Mouse (Mus musculus): ENCODE measurements around the gene Slc25a35.
"Not testable (repeated sequence)": the region's sequence is repeated elsewhere in the genome, so short reads cannot be mapped to it uniquely, and the experiment has no call there.

The Slc25a35 gene

GRCm38 (mm10) chr11:69008182-69009121, 40.5 kb downstream of the Slc25a35 start, which contains the start of gene Pfas:
Pfas (minus strand) TSS chr11:69008460.
- H3K27me3 ChIP-seq (ENCODE audit: control insufficient read depth, insufficient read depth, low read length, poor library complexity, severe bottlenecking), result no peaks in the 10 kb centered on the region
- peak; percentile 93 for DNase-seq (ENCODE audit: low read depth, low spot score)
- H3K36me3 ChIP-seq (ENCODE audit: control insufficient read depth, insufficient read depth, low read length, poor library complexity, severe bottlenecking), result no peaks in the 10 kb centered on the region

GRCm38 (mm10) chr11:69009508-69009907, 41.6 kb downstream of the Slc25a35 start:
- Histone ChIP-seq H3K27me3 (ENCODE audit: control insufficient read depth, insufficient read depth, low read length, poor library complexity, severe bottlenecking) (no peaks in the 10 kb centered on the region), H3K36me3 (ENCODE audit: control insufficient read depth, insufficient read depth, low read length, poor library complexity, severe bottlenecking) (no peaks in the 10 kb centered on the region)
- no peak for DNase-seq (ENCODE audit: low read depth, low spot score)

GRCm38 (mm10) chr11:69010400-69011323, 42.7 kb downstream of the Slc25a35 start:
- no peak for DNase-seq (ENCODE audit: low read depth, low spot score)
- Histone ChIP-seq H3K27me3 (ENCODE audit: control insufficient read depth, insufficient read depth, low read length, poor library complexity, severe bottlenecking) (no peaks in the 10 kb centered on the region), H3K36me3 (ENCODE audit: control insufficient read depth, insufficient read depth, low read length, poor library complexity, severe bottlenecking) (no peaks in the 10 kb centered on the region)

DNA sequence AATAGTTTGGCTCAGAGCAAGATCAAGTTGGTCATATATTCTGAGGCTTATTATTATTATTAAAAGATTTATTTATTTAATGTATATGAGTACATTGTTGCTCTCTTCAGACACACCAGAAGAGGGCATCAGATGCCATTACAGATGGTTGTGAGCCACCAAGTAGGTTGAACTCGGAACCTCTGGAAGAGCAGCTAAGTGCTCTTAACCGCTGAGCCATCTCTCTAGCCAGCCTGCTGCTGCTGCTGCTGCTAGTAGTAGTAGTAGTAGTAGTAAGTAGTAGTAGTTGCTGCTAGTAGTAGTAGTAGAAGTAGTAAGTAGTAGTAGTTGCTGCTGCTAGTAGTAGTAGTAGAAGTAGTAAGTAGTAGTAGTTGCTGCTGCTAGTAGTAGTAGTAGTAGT, 43.5 kb downstream of the Slc25a35 start:
- not testable (repeated sequence) for H3K36me3 ChIP-seq (ENCODE audit: control insufficient read depth, insufficient read depth, low read length, poor library complexity, severe bottlenecking); DNase-seq (ENCODE audit: low read depth, low spot score); H3K27me3 ChIP-seq (ENCODE audit: control insufficient read depth, insufficient read depth, low read length, poor library complexity, severe bottlenecking)

DNA sequence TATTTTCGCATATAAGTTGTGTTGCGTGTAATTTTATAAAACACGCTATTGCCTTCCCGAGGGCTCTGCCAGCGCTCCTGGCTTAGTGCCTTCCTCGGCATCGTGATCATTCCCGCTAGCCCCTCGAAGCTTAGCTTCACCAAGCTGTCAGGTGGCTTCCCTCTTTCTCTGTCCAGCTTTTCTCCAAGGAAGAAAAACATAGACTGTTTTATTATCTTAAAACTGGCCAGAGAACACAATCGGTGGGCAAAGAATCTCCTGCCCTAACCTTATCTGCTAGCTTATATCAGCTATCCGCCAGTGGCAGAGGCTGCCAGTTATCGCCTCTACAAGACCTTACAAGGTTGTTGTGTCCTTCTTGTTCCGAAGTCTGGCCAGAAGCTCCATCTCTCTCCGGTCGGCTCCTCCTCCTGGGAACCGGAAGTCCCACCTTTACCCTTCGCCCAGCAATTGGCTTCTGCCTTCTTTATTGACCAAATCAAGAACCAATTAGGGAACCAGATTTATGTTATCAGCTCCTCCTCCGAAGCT, 44.2 kb downstream of the Slc25a35 start:
- Histone ChIP-seq H3K36me3 (ENCODE audit: control insufficient read depth, insufficient read depth, low read length, poor library complexity, severe bottlenecking) (no peaks in the 10 kb centered on the region), H3K27me3 (ENCODE audit: control insufficient read depth, insufficient read depth, low read length, poor library complexity, severe bottlenecking) (no peaks in the 10 kb centered on the region)
- DNase-seq (ENCODE audit: low read depth, low spot score), result peak; percentile 90

GRCm38 (mm10) chr11:69015644-69016441, 47.9 kb downstream of the Slc25a35 start, which contains the start of gene Ctc1:
Ctc1 (plus strand) TSS chr11:69015911.
- Histone ChIP-seq H3K27me3 (ENCODE audit: control insufficient read depth, insufficient read depth, low read length, poor library complexity, severe bottlenecking) (no peaks in the 10 kb centered on the region), H3K36me3 (ENCODE audit: control insufficient read depth, insufficient read depth, low read length, poor library complexity, severe bottlenecking) (no peaks in the 10 kb centered on the region)
- DNase-seq (ENCODE audit: low read depth, low spot score), result peak; percentile 94

DNA sequence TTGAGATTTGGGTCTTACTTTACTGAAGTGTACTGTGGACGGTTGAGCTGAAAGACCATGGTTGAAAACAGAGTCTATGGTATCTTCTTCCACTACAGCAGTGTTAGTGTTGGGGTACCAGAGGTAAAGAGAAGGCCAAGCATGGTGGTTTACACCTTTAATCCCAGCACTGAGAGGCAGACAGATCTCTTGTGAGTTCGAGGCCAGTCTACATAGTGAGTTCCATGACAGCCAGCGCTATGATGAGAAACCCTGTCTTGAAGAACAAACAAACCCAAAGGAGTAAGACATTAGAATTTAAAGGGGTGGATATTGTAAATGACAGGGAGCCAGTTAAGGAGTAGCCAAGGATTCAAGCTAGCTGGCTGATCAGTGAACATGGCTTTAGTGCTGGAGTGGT, 48.8 kb downstream of the Slc25a35 start:
- no peak for DNase-seq (ENCODE audit: low read depth, low spot score)
- Histone ChIP-seq H3K36me3 (ENCODE audit: control insufficient read depth, insufficient read depth, low read length, poor library complexity, severe bottlenecking) (no peaks in the 10 kb centered on the region), H3K27me3 (ENCODE audit: control insufficient read depth, insufficient read depth, low read length, poor library complexity, severe bottlenecking) (no peaks in the 10 kb centered on the region)

DNA sequence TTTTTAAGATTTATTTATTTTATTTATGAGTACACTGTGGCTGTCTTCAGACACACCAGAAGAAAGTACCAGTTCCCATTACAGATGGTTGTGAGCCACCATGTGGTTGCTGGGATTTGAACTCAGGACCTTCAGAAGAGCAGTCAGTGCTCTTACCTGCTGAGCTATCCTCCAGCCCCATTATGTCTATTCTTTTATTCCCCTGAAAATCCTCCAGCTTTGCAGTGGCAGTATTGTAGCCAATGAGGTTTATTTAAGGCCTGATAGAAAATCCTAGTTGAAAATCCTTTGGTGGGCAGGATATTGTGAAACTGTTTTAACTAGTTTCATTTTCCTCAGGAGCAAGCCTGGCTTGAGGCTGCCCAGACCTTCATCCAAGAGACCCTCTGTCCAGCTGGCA, 52.8 kb downstream of the Slc25a35 start:
- DNase-seq (ENCODE audit: low read depth, low spot score), result no peak
- Histone ChIP-seq H3K36me3 (ENCODE audit: control insufficient read depth, insufficient read depth, low read length, poor library complexity, severe bottlenecking) (peaks cover 7% of the 10 kb centered on the region), H3K27me3 (ENCODE audit: control insufficient read depth, insufficient read depth, low read length, poor library complexity, severe bottlenecking) (no peaks in the 10 kb centered on the region)

All from splenic B cell, adult 2 months (primary cell).